Mouse (Mus musculus) brain, adult 2 months (tissue): ENCODE measurements around the gene Sh3bp1.

Experiments
- DNase-seq: peaks from one replicate; pipeline ENCODE4 v3.0.0; 2011; ENCODE audit warnings: low read depth, low spot score

Sh3bp1 gene

DNA sequence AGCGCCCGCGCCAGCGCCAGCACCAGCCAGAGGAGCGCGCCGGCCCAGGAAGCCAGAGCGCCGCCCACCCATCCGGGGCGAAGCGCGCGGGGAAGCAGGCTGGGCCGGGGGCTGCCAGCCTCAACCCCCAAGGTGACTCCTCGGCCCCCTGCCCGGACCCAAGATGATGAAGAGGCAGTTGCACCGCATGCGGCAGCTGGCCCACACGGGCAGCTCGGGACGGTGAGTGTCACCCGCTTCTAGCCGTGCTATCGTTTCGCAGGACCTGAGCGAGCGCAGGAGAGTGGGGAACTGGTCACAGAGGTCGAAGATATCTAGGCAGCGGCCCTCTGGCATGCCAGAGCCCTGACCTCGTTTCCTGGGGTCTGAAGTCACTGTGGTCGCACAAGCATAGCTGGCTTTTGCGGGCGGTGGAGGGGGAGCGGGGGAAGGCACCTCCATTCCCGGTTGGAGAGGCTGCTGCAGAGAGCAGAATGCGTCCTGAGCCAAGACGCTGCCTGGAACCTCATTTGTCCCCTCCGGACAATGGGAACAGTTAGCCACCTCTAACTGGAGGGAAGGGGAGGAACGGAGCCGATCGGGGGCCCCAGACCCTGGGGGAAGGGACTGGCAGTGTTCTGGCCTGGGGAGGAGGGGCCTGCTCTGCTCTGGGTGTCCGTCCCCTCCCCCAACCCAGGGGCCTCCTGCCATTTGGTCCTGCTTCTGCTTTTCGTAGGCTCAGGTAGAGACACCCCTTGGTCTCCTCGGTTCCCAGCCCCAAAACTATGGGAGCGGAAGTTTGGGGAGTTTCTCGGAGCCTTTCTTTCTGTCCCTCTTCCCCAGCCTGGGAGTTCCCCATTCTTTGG is at the start of gene Sh3bp1:
TSS of gene Sh3bp1 (plus strand) at position 29 of the 845 bp plus-strand sequence.
- peak; percentile 71 for DNase-seq

DNA sequence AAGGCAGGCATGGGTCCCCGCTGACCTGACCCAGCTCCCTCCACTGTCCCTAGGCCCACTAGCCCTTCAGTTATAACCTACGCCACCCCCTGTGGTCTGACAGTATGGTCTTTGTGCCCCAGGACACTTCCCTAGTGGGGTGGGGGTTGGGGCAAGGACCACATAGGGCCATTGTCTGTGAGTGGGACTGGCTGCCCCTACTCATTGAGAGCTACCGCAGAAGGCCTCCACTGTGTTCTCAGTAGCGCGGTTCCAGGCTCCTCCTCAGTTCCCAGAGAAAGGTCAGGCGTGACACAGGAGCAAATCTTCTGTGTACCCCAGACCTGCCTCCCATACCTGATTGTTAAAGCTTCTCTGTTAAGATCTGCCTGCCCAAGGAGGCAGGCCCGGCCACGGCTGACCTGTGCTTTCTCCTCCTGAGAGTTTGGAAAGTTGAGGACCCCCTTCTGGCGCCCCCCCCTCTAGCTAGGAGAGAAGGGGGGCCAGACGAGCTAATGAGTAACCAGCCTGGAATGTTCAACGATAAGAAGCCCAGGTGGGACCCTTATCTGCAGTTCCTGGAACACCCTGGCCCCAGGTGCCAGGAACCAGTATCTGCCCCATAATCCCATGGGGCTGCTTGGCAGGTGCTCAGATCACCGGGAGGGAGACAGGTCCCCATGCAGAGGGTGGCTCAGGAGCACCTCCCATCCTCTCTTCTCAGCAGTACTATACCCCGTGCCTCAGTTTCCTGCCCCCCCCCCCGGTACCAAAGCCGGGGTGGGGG is 49.3 kb upstream of the Sh3bp1 start:
- DNase-seq: peak; percentile 88

DNA sequence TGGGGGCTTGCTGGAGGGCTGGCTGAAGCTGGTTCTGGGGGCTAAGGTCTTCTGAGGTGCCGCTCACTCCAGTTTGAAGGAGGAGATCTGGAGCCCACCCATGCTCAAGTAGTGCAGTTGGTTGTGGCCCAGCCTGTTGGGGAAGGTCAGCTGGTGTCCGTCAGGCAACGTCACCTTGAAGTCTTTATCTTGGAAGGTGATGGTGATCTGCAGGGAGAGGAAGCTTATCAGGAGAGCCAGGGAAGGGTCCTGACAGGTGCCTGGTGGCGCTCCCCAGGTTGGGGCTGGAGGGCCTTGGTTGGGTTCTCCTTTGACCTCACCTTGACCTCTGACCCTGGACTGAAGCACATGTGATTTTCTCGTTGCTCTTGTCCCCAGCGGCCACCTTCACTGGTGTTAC is 48.6 kb upstream of the Sh3bp1 start:
- DNase-seq: no peak

DNA sequence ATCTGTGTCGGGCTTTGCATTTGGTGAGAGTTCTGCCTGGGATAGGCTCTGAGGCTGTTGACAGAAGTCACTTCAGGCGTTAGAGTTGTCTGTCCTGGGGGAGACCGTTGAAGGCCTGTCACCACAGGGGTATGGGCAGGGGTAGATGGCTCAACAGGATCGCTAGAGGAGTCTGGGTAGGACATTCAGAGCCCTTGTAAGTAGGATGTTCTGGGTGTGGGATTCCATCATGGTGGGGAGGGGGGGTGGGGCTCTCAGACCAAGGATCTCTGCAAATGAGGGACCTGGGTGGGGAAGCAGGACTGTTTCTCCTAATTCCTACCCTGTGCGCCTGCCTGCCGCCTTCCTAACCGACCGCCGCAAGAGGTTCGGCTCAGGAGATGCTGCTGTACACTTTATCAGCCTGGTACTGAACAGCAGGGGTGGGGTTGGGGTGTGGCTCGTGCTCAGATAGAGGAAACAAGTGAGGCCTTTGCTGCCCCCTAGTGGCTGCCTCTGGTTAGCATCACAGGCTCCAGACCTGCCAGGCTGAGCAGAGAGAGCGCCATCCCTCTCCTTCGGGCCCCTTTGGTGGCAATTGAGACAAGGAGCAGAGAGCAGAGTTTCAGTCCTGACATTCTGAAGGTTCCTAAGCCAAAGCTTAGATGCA is 47.9 kb upstream of the Sh3bp1 start:
- peak; percentile 95 for DNase-seq

DNA sequence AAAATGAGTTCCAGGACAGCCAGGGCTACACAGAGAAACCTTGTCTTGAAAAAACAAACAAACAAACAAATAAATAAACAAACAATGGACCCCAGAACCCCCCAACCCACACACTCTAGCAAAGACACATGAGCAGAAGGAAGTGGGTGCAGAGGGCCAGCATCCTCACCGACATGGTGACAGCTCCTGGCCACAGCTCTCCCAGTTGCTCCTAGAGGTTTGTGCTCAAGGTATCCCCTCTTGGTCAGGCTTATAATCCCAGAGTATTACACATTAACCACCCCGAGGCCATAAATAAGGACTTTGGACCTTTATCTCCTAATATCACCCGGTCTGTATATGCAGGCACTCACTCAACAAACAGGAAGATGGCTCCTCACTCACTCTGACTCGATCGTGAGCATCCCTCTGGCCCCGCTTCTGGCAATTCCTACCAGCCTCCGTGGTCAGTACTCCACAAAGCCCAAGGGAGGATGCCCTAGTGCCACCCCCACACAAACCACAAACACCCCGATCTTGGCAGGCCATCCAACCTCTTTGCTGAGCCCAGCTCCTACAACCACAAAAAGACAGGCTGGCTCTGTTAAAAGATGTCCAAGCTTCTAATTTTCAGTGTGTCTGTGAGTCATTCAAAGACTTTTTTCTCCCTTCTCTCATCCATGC is 44.1 kb upstream of the Sh3bp1 start, which contains the start of gene Lgals2:
TSS of gene Lgals2 (minus strand) at position 227 of the 663 bp plus-strand sequence.
- DNase-seq: no peak

DNA sequence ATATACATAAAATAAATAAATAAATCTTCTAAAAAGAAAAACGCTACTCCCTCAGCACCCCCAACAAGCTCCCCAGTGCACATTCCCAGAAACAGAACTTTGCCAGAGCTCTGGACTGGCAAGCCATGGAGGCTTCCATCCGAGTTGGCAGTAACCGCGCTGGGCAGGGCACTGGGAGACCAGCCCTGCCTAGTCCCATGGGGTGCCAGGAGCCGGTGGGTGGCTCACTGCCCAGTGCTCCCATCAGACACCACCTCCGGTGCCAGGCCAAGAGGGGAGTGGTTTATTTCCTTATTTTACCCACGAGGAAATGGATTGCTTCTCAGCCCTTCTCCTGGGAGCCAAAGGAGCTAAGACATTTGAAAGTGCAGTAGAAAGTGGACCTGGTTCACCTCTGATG is 42.6 kb upstream of the Sh3bp1 start:
- DNase-seq: peak; percentile 87

DNA sequence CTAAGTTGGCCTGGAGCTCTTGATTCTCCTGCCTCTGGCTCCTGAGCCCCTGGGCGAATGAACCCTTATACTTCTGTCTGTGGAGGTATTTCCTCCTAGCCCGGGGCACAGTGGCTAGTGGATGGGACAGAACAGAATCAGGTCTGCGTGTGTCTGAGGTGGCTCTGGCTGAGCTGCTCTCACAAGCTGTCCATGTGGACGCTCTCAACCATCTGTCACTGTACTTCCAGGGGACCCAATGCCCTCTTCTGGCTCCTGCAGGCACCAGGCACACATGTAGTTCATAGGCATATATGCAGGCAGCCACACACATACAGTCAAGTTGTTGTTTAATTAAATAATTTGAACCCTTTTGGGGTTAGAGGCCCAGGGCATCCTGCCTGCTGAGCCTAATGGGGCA is 40.3 kb upstream of the Sh3bp1 start:
- peak; percentile 82 for DNase-seq

DNA sequence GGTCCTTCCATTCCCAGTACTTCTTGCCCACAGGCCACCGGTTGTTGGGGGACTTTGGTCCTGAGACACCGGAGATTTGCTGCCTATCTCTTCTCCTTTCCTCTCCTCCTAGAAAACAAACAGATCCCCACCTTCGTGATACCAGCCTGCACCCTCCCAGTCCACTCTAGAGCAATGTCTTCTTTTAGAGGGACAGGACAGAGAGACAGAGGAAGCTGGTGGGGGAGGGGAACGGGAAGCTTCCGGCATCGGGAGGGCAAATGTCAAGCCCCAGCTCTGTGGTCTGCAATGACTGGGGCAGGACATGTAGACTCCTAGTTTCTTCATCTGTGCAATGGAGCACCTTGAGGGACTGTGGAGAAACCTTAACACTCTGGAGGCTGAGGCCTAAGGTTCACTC is 39.9 kb upstream of the Sh3bp1 start:
- no peak for DNase-seq

DNA sequence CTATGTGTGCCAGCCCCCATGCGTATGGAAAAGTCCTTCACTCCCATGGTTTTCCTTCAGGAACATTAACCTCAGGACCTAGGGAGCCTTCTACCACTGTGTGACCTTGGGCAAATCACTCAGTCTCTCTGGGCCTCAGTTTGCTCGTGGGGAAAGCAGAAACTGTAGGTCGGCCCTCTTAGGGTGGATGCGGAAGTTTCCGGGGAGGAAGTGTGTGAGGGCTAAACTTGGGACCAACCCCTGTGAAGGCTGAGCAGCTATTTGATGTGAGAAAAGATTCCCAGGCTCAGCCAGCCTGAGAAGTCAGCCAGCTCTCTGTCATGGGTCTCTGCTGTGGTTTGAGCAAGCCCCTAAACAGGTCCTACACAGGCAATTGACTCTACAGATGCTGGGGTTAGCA is 37.3 kb upstream of the Sh3bp1 start:
- no peak for DNase-seq

DNA sequence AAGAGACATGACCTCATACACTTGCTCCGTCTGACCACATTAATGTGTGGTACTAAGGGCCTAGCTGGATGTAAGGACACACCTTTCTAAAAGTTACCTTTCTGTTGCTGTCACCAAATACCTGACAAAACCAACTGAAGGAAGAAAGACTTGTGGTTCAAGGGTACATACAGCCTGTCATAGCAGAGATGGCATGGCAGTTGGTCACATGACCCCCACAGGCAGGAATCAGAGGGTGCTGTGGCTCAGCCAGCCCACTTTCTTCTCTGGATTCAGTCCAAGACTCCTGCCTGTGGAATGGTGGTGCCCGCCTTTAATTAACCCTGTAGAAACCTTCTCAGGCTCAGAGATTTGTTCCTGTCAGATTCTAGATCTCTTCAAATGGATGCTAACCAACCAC is 36.4 kb upstream of the Sh3bp1 start:
- no peak for DNase-seq

DNA sequence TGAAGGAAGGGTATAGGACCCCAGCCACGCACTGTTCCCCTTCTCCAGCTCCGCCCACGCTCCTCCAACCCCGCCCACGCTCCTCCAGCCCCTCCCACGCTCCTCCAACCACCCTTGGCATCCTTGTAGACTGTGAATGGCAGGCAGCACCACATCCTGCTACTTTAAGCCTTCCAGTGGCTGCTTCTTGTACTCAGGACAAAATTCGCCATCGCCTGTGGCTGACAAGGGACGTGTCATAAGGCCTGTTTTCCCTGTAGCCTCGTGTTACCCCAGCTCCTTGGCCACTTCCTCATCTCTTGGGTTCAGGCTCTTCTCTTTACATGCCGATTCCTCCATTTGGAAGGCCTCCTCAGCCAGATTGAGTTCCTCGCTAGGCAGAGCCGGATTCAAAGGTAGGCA is 35.7 kb upstream of the Sh3bp1 start:
- DNase-seq: no peak

DNA sequence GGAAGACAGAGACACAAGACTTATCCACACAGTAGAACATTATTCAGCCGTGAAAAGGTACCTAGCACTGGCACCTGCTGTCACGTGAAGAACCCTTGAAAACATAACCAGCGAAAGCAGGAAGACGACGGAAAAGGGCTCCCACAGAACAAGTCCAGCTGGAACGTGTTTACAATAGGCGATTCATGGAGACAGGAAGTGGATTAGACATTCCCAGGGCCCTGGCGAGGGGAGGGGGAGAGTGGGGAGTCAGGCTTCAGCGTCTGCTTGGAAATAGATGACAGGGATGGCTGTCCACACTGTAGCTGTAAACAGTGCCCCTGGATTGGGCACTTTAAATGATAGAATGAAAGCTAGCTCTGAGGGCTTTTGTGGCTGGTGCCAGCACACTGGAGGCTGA is 31.2 kb upstream of the Sh3bp1 start:
- peak; percentile 77 for DNase-seq

DNA sequence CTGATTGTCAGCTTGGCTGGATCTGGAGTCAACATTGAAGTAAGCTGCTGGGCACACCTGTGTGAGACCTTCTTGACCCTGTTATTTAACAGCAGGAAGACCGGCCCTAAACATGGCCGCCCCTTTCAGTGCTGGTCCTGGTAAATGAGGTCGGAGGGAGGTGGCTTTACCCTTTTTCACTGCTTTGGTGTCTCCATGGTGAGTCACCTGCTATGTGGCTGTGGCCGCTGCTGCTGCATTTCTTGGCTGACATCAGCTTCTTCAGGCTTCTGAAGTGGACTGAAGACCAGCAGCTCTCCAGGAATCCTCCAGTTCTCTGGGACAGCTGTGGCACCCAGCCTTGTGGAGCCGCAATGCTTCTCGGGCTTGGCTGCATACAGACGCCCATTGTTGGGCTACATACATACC is 30.7 kb upstream of the Sh3bp1 start:
- DNase-seq: no peak

DNA sequence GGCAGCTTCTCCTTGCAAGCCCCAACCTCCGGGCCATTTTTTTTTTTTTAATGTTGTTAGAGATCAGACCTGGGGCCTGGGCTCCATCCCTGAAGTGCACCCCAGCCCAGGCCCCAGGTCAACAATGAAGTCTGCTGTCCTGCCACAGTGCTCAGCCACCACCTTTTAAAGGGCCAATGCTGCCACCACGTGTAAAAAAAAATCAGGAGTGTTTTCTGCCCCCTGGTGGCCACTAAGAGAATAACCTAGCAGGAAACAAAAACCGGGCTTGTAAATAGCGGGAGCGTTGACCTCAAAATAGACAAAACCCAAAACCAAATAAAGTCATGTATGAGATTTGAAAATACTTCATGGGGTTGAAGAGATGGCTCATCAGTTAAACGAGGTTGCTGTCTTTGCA is 29.8 kb upstream of the Sh3bp1 start:
- DNase-seq: peak; percentile 81

DNA sequence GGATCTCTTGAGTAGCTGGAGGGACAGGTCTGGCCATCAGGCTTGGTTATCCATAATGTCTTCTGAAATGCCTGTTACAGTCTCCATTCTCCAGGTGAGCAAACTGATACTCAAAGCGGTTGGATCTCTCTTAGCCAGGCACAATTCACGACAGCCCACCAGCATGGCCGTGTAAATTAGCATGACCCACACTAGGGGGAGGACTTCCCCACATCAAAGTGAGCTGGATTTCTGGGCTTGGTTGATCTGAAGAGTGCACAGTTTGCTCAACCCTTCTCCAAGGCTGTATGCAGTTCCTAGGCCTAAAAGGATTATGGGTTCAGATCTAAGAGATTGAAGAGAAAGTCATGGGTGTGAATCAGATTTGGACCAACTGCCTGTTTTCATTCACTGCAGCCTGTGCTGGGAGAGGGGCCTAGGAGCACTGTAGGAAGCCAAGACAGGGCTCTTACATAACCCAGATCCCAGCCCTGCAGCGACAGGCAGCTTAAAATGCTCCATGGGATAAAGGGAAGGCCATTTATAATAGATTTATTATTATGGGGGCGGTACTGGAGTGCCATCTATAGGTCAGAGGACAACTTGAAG is 27.5 kb upstream of the Sh3bp1 start:
- DNase-seq: no peak

DNA sequence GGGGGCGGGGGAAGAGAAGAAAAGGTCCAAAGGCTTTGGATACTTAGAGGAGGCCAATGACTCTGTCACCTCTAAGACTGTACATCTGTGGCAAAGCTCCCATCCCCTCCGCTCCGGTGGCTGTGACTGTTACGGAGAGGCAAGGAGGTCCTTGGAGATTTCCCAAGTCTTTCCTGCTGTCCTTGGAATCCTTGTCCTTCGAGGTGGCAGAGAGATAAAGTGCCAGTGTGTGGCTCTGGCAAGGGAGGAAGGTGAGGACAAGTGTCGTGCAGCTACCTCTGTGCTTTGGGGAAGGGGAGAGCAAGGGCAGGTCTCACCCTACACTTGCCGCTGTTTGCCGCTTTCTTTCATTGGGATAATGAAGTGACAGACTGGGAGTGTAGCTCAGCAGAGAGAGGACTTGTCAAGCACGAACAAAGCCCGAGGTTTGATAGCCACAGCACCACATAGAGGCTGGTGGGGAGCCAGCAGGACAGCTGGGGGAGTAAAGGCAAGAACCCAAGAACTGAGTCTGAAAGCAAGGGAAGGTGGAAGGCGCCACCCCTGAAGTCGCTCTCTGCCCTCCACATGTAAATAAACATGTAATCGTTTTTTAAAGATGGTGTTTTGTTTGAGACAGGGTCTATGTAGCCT is 25.6 kb upstream of the Sh3bp1 start:
- peak; percentile 57 for DNase-seq

DNA sequence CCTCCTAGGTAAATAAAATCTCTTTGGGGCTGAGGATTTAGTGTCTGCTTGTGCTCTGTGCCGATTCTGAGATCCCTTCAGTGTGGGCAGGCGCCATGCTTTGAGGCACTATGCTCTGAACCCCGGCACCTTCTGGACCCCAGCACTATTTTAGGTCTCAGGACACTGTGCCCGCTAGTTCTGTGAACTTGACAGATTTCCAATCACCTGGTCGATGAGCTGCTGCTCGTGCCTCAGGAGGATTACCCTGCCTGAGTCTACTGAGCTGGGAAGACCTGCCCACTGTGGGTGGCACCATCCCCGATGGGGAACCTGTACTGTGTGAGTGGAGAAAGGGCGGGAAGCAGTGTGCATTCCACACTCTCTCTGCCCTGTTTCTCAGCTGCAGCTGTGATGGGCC is 24.6 kb upstream of the Sh3bp1 start:
- DNase-seq: no peak

DNA sequence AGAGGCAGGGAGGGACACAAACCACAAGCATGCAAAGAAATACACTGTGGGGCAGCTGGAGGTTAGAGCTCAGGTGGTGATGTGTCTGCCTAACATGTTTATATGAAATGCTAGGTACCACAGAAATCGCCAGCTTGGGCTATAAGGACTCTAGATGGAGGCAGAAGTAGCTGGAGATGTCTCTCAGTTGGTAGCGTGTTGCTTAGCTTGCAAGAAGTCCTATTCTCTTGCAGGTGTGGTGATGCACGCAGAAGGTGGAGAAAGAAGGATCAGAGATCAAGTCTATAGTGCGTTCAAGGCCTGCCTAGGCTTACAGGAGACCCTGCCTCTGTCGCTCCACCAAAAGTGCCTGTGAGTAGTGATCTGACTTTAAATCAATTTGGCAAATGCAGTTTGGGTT is 24.0 kb upstream of the Sh3bp1 start:
- DNase-seq: no peak

DNA sequence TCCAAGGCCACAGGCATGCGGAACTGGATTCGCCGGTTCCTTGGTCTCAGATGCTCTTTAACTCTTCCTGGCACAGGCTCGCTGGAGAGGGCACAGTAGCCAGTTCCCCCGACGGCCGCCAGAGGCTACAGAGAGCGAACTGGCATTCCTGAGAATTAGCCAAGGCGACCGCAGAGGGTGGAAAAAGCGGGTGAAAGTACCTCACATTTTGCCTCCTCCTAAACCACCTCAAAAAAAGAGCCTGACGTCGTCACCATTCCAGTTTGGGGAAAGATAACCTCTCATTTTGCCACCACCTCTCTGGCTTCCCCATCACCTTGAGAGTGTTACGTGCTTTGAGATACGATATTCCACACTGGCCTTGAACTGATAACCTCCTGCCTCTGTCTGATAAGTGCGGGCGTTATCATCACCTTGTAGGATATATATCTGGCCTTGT is 23.3 kb upstream of the Sh3bp1 start:
- DNase-seq: peak; percentile 92

DNA sequence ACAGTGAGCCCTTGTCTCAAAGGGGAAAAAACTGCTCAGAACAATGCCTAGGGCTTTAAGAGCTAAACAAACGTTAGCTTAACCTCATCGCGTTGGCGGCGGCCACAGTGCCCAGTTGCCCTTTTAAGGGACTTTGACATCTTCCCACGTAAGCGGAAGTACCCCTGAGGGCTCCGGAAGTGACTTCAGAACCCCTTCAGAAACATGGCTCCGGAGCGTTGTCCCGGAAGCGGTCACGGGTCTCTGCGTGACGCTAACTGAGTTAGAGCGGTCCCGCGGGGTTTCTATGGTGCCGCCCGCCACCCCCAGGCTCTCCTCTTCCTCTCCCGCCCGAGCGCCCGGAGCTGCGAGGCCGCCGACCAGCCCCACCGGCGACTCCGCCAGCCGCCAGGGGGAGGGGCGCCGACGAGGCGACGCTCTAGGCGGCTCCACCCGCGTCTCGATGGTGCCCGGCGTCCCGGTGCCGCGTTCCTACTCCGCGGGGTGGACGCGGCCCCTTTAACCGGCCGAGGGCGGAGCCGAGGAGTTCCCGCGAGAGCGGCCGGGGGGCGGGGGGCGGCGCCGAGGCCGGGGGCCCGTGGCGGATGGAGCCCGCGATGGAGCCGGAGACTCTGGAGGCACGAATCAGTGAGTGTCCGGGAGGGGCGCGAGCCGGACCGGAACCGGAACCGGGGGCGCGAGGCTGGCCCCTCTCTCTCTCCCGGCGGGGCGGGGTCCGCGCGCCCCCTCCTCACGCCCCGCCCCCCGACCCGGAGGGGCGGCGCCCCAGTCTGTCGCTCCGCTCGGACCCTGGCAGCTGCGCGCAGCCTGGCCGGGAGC is 22.4 kb upstream of the Sh3bp1 start, which contains the start of gene Gga1:
TSS of gene Gga1 (plus strand) at position 200 of the 819 bp plus-strand sequence.
- DNase-seq: peak; percentile 99
